Mouse (Mus musculus) left cerebral cortex, postnatal 10 days (tissue): ENCODE data around the gene Gtf2a2. TPM values are rescaled to one million over a fixed set of nuclear protein-coding genes. Genes with fewer than 3 reads are reported as not detected.
"Not testable (repeated sequence)": the region's sequence is repeated elsewhere in the genome, so short reads cannot be mapped to it uniquely, and the experiment has no call there.

Source experiments
- DNase-seq, 2 experiments: peaks; one replicate each; pipeline ENCODE4 v3.0.0; 2021 to 2022; ENCODE audit warnings: low spot score in 2 of 2, mixed read lengths in 1 of 2; ENCODE audit errors: extremely low spot score in 1 of 2
- intact Hi-C: fragments of 180-260 bp; cut with DNase I; formaldehyde crosslinking; loops from one replicate; pipeline ENCODE4 v1.15.1; 2025
- total RNA-seq, 2 experiments: library from RNA; stranded (reverse); gene quantifications; 2 replicates each; pipeline ENCODE4 v1.2.3; 2021

Gtf2a2 gene
- total RNA-seq, 2 experiments from 2014 or later = 66.9 to 77.5 TPM

GRCm38 (mm10) chr9:70011537-70012407 is 578 bp upstream of the Gtf2a2 start:
- intact Hi-C loops = no loop called here
- DNase-seq = no peak

- DNase-seq = no peak
- intact Hi-C loops = no loop called here
Observed at GRCm38 (mm10) chr9:70015632-70016031, 3.3 kb downstream of the Gtf2a2 start.

- no peak for DNase-seq
- intact Hi-C loops = loop anchor here (2.0 kb wide), 1 partner anchor 62 kb away; no protein-coding TSS in a partner anchor
Observed at GRCm38 (mm10) chr9:70018879-70019278, 6.5 kb downstream of the Gtf2a2 start.

GRCm38 (mm10) chr9:70021610-70022009 is 9.3 kb downstream of the Gtf2a2 start:
- DNase-seq = no peak
- intact Hi-C loops = no loop called here

- intact Hi-C loops = no loop called here
- no peak for DNase-seq
Observed at GRCm38 (mm10) chr9:70022083-70022482, 9.7 kb downstream of the Gtf2a2 start.

- DNase-seq, intact Hi-C loops: not testable (repeated sequence)
Observed at GRCm38 (mm10) chr9:70023615-70024014, 11.3 kb downstream of the Gtf2a2 start.

GRCm38 (mm10) chr9:70024648-70025047 is 12.3 kb downstream of the Gtf2a2 start:
- intact Hi-C loops = no loop called here
- DNase-seq = no peak

GRCm38 (mm10) chr9:70025365-70026012 is 13.1 kb downstream of the Gtf2a2 start:
- intact Hi-C loops = no loop called here
- no peak for DNase-seq

- no peak for DNase-seq
- intact Hi-C loops = no loop called here
Observed at GRCm38 (mm10) chr9:70032167-70032566, 19.8 kb downstream of the Gtf2a2 start.

- DNase-seq = no peak
- intact Hi-C loops = no loop called here
Observed at GRCm38 (mm10) chr9:70033056-70033455, 20.7 kb downstream of the Gtf2a2 start.

- DNase-seq = no peak
- intact Hi-C loops = no loop called here
Observed at GRCm38 (mm10) chr9:70034702-70035101, 22.4 kb downstream of the Gtf2a2 start.

- intact Hi-C loops = no loop called here
- no peak for DNase-seq
Observed at GRCm38 (mm10) chr9:70036646-70037045, 24.3 kb downstream of the Gtf2a2 start.

- no peak for DNase-seq
- intact Hi-C loops = no loop called here
Observed at GRCm38 (mm10) chr9:70037988-70038387, 25.6 kb downstream of the Gtf2a2 start, which contains the start of gene Gcnt3. Gene Gcnt3, minus strand, starts transcription at chr9:70038088.

GRCm38 (mm10) chr9:70039597-70040385 is 27.4 kb downstream of the Gtf2a2 start:
- no peak for DNase-seq
- intact Hi-C loops = no loop called here

- intact Hi-C loops = no loop called here
- no peak for DNase-seq
Observed at GRCm38 (mm10) chr9:70040570-70040969, 28.2 kb downstream of the Gtf2a2 start.

GRCm38 (mm10) chr9:70042137-70042536 is 29.8 kb downstream of the Gtf2a2 start:
- DNase-seq = no peak
- intact Hi-C loops = no loop called here

GRCm38 (mm10) chr9:70042935-70043334 is 30.6 kb downstream of the Gtf2a2 start:
- intact Hi-C loops = no loop called here
- DNase-seq = no peak

- no peak for DNase-seq
- intact Hi-C loops = no loop called here
Observed at GRCm38 (mm10) chr9:70044865-70045264, 32.5 kb downstream of the Gtf2a2 start.

- no peak for DNase-seq
- intact Hi-C loops = no loop called here
Observed at GRCm38 (mm10) chr9:70046255-70046654, 33.9 kb downstream of the Gtf2a2 start.
